Mouse (Mus musculus): Measurements from ENCODE around the gene Etv1. TPM values are rescaled to one million over a fixed set of nuclear protein-coding genes. Genes with fewer than 3 reads are reported as not detected.
"Not testable (repeated sequence)": the region's sequence is repeated elsewhere in the genome, so short reads cannot be mapped to it uniquely, and the experiment has no call there.

The Etv1 gene
- total RNA-seq, 2 experiments from 2014 or later = 101 to 113 TPM

DNA sequence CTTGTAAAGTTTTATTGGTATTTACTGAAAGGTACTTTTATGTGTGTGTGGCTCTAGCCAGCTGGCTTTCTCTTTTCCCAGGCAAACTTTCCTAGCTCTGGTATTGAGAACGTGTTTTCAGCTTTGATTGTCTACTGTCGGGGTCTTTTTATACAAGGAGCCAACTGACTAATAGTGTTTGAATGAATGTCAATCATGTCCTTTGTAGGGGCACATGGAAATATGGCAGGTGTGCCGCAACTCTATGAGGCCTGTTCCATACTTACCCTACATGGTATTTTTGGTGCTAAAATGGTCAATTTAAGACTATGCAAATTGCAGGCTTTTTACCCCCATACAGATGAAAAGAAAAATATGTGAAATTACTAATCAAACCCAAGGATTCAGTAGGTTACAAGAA lies 37.1 kb downstream of the Etv1 start:
- no peak for DNase-seq (ENCODE audit: low spot score in 2 of 2)

GRCm38 (mm10) chr12:38818320-38818719 lies 39.1 kb downstream of the Etv1 start:
- DNase-seq (ENCODE audit: low spot score in 2 of 2) = peak; percentile 19 to 70

DNA sequence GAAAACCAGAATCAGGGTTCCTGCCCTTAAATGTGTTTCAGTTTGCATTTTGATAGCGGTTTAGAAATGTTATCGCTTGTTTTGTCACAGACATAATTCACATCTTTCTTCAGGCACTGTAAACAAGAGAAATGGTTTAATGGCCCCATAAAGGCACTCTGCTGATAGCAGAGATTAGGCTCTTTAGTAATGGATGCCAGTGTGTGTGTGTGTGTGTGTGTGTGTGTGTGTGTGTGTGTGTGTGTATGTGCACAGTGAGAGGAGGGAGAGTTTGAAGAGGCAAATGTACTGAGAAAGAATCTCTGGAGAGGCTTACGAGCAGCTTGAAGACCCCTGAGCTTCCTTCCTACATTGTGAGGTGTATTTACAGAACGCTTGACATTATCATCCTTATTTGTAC lies 41.5 kb downstream of the Etv1 start:
- no peak for DNase-seq (ENCODE audit: low spot score in 2 of 2)

GRCm38 (mm10) chr12:38824405-38824804 lies 45.2 kb downstream of the Etv1 start:
- peak in 1 of 2 experiments; percentile 61 for DNase-seq (ENCODE audit: low spot score in 2 of 2)

DNA sequence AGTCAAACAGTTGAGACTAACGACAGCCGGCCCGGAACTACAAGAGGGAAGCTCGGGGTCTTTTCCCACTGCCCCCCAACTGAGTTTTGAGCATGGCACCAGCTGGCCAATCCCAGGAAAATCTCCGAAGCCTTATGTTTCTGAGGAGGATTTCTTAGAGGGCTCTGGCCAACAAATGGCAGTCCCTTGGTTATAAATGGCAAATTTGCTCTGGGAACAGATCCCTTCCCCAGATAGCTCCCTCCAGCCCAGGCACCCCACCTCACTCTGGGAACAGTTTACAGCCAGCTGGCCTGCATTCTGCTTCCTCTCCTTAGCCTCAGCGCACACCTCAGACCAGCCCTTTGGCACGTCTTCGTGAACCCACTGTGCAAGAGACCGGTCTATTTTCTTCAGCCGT lies 53.8 kb downstream of the Etv1 start:
- DNase-seq (ENCODE audit: low spot score in 2 of 2) = no peak

DNA sequence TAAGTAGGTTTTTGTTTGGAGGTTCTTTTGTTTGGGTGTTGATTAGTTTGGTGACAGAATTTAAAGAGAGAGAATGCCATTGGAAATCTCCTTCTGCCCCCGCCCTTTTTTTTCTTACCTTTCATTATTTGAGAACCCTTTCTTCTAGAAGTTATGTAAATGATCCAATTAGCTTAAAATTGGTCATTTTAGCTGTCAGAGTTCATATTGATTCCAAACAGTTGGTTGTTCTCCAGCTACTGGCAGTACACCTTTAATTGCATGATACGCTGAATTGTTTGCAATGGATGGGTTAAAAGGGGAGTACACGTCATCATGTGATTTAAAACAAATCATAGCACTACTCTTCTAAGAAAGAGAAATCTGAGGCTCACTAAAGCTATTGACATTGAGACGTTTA lies 55.4 kb downstream of the Etv1 start:
- no peak for DNase-seq (ENCODE audit: low spot score in 2 of 2)

GRCm38 (mm10) chr12:38834986-38835385 lies 55.8 kb downstream of the Etv1 start:
- DNase-seq (ENCODE audit: low spot score in 2 of 2) = not testable (repeated sequence)

- no peak for DNase-seq (ENCODE audit: low spot score in 2 of 2)
Observed at GRCm38 (mm10) chr12:38843801-38844295, 64.7 kb downstream of the Etv1 start.

GRCm38 (mm10) chr12:38847500-38848261 lies 68.5 kb downstream of the Etv1 start:
- DNase-seq (ENCODE audit: low spot score in 2 of 2) = no peak

GRCm38 (mm10) chr12:38849994-38850393 lies 70.8 kb downstream of the Etv1 start:
- no peak for DNase-seq (ENCODE audit: low spot score in 2 of 2)

DNA sequence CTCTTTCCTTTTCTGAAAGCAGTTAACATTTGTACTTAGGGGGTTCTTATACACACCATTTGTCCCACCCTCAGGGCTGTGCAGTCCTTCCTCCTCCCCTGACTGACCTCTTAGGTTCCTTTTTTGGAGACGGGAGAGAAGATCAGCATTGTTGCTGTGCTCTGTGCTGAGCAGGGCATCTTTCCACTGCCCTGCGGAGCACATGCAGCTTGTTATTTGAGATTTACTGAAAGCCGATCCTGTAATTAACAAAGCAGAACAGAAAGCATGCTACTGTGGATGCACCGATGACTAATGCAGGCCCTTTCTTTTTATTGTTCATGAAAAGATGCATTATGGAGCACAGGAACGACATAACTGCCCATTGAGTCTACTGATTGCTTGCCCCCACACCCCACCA lies 75.1 kb downstream of the Etv1 start:
- DNase-seq (ENCODE audit: low spot score in 2 of 2) = no peak

DNA sequence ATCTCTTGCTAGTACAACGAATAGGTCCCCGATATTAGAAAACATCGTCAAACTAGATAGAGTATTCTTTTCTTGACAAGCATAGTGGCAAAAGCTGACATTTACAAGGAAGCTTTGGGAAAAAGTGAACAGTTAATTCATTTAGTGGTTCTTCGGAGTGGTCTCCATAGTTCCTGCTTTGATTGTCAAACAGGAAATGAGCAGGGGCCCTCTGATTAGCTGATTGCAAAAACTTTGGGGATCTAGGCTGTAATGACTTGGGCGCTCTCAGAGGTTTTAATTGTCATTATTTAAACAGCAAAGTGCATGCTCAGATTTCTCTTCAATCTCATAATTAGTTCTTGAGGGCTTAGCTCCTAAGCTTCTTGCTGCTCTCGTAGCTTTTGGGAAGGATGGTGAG lies 75.6 kb downstream of the Etv1 start:
- DNase-seq (ENCODE audit: low spot score in 2 of 2) = no peak

GRCm38 (mm10) chr12:38859675-38860074 lies 80.5 kb downstream of the Etv1 start:
- no peak for DNase-seq (ENCODE audit: low spot score in 2 of 2)

DNA sequence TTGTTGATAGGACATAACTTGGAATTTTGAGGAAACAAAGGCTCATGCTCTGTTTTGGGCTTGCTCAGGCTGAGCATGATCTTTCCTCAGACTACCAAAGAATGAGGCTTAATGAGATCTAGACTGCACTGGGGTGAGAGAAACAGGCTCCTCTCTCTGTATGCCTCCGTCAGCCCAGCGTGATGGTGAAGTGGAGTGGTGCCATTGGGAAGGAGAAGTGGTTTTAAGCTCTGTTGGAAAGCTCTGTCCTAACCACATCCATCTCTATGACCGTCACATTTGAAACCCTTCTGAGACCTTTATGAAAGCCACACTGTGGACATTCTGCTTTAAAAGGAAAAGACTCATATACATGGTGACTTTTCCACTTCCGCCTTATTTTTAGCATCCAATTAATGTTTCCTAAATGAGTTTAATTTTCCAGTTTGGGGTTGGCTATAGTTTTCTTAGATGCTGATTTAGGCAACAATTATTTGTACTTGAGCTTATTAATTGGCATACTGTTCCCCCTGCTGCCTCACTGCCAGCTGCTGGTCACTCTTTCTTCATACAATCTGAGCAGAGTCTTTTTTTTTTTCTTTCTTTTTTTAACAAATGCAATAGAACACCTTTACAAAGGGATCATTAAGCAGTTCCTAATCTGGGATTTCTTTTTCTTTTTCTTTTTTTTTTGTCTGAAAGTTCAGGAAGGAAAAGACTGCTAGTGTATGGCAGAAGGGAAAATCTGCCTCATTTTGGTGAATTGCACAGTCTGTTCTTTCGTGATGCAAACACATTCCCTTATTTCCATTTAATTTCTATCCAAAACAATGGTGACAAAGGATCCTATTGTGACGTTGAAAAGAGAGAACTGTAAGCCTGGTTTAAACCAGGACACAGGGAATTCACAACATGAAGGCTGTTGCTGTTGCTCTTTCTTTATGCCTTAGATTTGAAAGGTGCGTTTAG lies 81.3 kb downstream of the Etv1 start:
- peak in 1 of 2 experiments; percentile 42 for DNase-seq (ENCODE audit: low spot score in 2 of 2)

DNA sequence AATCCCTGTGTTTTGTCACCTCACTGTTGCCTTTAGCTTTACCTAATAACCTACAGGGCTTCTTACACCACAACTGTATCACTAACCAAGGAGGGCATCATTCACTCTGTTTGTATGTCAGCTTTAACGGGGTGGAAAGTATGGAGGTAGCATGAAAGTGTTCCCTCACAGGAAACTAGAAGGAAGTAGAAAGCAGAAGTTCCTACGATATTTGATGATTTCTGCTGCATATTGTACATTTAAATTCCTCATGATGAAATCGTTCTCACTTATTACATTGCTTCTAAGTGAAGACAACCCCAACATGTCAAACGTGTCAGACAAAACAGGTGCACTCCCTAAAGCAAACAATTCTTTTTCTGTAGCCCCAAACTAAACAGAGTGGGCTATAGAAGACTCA lies 84.2 kb downstream of the Etv1 start:
- no peak for DNase-seq (ENCODE audit: low spot score in 2 of 2)

DNA sequence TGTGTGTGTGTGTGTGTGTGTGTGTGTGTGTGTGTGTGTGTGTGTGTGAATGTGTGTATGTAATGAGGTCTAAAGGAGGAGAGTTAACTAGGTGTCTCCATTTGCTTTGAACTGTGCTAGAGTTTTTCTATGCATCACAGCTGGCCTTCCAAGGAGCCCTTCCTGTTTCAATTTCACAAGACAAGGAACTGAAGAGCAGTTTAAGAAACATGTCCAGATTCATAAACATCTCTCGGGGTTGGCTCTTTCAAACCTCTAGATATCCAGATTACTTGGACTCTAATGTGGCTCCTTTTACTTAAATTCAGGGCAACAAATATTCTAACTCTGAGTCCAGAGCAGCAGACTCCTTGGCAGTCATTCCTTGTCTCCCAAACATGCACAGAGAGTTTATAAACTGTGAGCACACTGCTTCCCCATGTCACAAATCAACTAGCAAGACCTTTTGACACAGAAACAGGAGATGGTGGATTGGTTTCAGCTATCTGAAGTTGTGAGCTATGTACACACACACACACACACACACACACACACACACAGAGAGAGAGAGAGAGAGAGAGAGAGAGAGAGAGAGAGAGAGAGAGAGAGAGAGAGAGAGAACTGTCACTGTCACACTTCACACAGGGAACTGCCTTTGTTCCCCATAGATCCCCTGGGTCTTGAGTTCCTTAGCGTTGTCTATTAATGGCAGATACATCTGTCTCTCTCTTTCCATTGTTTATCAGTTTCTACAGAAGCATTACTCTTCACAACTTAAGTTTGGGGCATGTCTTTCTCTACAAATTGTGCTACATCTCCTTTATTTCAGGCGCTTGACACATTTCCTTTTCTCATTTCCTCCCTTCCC lies 85.0 kb downstream of the Etv1 start:
- DNase-seq (ENCODE audit: low spot score in 2 of 2) = no peak

DNA sequence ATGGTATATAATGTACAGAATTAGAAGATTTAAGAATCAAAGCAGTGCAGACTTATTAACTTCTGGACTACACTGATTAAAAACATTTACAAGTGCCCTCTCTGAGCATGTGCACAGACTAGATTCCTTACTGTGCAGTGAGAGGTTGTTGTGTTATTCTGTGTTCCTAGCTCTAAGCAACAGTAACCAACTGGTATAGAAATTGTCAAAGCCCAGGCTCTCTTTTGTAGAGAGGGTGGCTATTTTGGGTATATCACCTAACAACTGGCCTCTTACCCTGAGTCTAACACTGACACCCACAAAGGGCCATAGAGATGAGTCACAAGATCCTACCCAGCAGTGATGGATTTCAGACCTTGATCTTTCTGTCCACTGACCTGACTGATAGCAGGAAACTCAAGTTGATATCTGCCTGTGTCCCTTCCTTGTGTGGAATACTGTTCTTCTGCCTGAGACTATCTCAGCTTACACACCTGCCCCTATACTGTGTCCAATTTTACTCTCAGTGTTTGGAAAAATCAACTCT lies 95.4 kb downstream of the Etv1 start:
- no peak for DNase-seq (ENCODE audit: low spot score in 2 of 2)

DNA sequence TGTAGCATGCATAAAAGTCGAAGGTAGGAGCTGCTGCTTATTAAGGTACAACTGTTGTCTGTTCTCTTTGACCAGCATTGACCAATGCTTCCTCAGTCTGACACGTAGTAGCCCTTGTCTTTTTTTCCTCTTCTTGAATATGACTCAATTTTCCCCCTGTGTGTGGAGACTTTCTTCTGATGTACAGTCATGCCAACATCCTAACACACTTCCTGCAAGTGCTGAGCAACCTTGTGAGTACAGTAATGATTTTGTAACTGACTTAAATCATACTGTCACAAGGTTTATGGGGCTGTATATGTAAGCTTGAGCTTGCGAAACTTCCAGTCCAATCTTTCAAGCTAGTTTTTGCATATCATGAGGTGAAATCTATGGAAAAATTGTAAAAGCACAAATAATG lies 125.3 kb downstream of the Etv1 start:
- no peak for DNase-seq (ENCODE audit: low spot score in 2 of 2)

DNA sequence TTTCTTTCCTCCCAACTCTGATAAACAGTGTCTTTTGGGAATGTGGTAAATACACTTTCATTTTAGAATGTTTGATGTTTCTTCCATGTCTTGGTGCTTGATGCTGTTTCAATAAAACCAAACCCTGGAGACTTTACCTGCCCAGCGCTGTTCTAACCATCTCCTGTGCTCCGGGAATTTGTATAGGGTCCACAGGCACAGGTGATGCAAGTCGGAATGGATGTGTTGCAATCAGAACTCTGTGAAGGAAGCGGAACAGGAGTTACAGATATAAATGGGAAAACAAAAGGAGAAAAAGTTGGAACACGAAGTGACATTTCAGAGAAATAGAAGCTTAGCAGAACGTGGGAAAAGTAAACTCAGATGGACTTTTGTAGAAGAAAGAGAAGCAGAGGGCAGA lies 127.1 kb downstream of the Etv1 start:
- no peak for DNase-seq (ENCODE audit: low spot score in 2 of 2)

- no peak for DNase-seq (ENCODE audit: low spot score in 2 of 2)
Observed at GRCm38 (mm10) chr12:38906812-38907211, 127.6 kb downstream of the Etv1 start.

- no peak for DNase-seq (ENCODE audit: low spot score in 2 of 2)
Observed at GRCm38 (mm10) chr12:38908947-38909346, 129.8 kb downstream of the Etv1 start.
